Mouse (Mus musculus): ENCODE results near the gene Zbtb8b. TPM values are rescaled to one million over a fixed set of nuclear protein-coding genes. Genes with fewer than 3 reads are reported as not detected.

The Zbtb8b gene
- polyA plus RNA-seq, 1 experiment: 0.36 TPM

GRCm38 (mm10) chr4:129396960-129397359 lies 43.7 kb downstream of the Zbtb8b start:
- Histone ChIP-seq H3K4me1 (replicated peaks; ENCODE audit: control insufficient read depth, insufficient read depth, low read length) (peaks cover 5% of the 10 kb centered on the region; the same call in 1 of the 2 replicates), H3K36me3 (ENCODE audit: control insufficient read depth, insufficient read depth, low read length) (no peaks in the 10 kb centered on the region), H3K4me3 (ENCODE audit: control insufficient read depth, insufficient read depth, low read length) (no peak overlapping the region), H3K27ac (ENCODE audit: control insufficient read depth, insufficient read depth, low read length) (no peak overlapping the region), H3K27me3 (ENCODE audit: control insufficient read depth, insufficient read depth, low read length) (no peaks in the 10 kb centered on the region)
- WGBS: 93% methylated on average over 3 of the region's 3 CpGs
- TF ChIP-seq POLR2A (IDR thresholded peaks at IDR 0.05; ENCODE audit: control insufficient read depth, extremely low read depth, insufficient read depth, low read length, poor library complexity): no peak
- no peak for TF ChIP-seq CTCF (IDR thresholded peaks at IDR 0.05; ENCODE audit: borderline replicate concordance, control insufficient read depth, extremely low read depth, insufficient read depth, low read length, poor library complexity)
- no peak for DNase-seq

GRCm38 (mm10) chr4:129394089-129394870 lies 46.4 kb downstream of the Zbtb8b start:
- TF ChIP-seq CTCF (IDR thresholded peaks at IDR 0.05; ENCODE audit: borderline replicate concordance, control insufficient read depth, extremely low read depth, insufficient read depth, low read length, poor library complexity) (no peak), POLR2A (IDR thresholded peaks at IDR 0.05; ENCODE audit: control insufficient read depth, extremely low read depth, insufficient read depth, low read length, poor library complexity) (no peak)
- WGBS: 61% methylated on average over 12 of the region's 12 CpGs
- no peak for DNase-seq
- Histone ChIP-seq H3K27me3 (ENCODE audit: control insufficient read depth, insufficient read depth, low read length) (no peaks in the 10 kb centered on the region), H3K36me3 (ENCODE audit: control insufficient read depth, insufficient read depth, low read length) (no peaks in the 10 kb centered on the region), H3K4me3 (ENCODE audit: control insufficient read depth, insufficient read depth, low read length) (no peak overlapping the region), H3K27ac (ENCODE audit: control insufficient read depth, insufficient read depth, low read length) (no peak overlapping the region), H3K4me1 (replicated peaks; ENCODE audit: control insufficient read depth, insufficient read depth, low read length) (peaks cover 5% of the 10 kb centered on the region; the same call in 1 of the 2 replicates)

- Histone ChIP-seq H3K27me3 (ENCODE audit: control insufficient read depth, insufficient read depth, low read length) (no peaks in the 10 kb centered on the region), H3K27ac (ENCODE audit: control insufficient read depth, insufficient read depth, low read length) (no peak overlapping the region), H3K4me3 (ENCODE audit: control insufficient read depth, insufficient read depth, low read length) (no peak overlapping the region), H3K4me1 (replicated peaks; ENCODE audit: control insufficient read depth, insufficient read depth, low read length) (peaks cover 5% of the 10 kb centered on the region; the same call in 1 of the 2 replicates), H3K36me3 (ENCODE audit: control insufficient read depth, insufficient read depth, low read length) (no peaks in the 10 kb centered on the region)
- TF ChIP-seq POLR2A (IDR thresholded peaks at IDR 0.05; ENCODE audit: control insufficient read depth, extremely low read depth, insufficient read depth, low read length, poor library complexity): no peak
- no peak for TF ChIP-seq CTCF (IDR thresholded peaks at IDR 0.05; ENCODE audit: borderline replicate concordance, control insufficient read depth, extremely low read depth, insufficient read depth, low read length, poor library complexity)
- no peak for DNase-seq
- 89% methylated on average over 7 of the region's 7 CpGs for WGBS
These were observed 49.6 kb downstream of the Zbtb8b start for GRCm38 (mm10) chr4:129390936-129391557.

GRCm38 (mm10) chr4:129390216-129390743 lies 50.4 kb downstream of the Zbtb8b start:
- 87% methylated on average over 14 of the region's 14 CpGs for WGBS
- Histone ChIP-seq H3K27ac (ENCODE audit: control insufficient read depth, insufficient read depth, low read length) (no peak overlapping the region), H3K27me3 (ENCODE audit: control insufficient read depth, insufficient read depth, low read length) (no peaks in the 10 kb centered on the region), H3K36me3 (ENCODE audit: control insufficient read depth, insufficient read depth, low read length) (no peaks in the 10 kb centered on the region), H3K4me3 (ENCODE audit: control insufficient read depth, insufficient read depth, low read length) (no peak overlapping the region), H3K4me1 (replicated peaks; ENCODE audit: control insufficient read depth, insufficient read depth, low read length) (no peaks in the 10 kb centered on the region)
- no peak for DNase-seq
- TF ChIP-seq POLR2A (IDR thresholded peaks at IDR 0.05; ENCODE audit: control insufficient read depth, extremely low read depth, insufficient read depth, low read length, poor library complexity): no peak
- no peak for TF ChIP-seq CTCF (IDR thresholded peaks at IDR 0.05; ENCODE audit: borderline replicate concordance, control insufficient read depth, extremely low read depth, insufficient read depth, low read length, poor library complexity)

GRCm38 (mm10) chr4:129388404-129388803 lies 52.2 kb downstream of the Zbtb8b start:
- Histone ChIP-seq H3K27me3 (ENCODE audit: control insufficient read depth, insufficient read depth, low read length) (no peaks in the 10 kb centered on the region), H3K4me3 (ENCODE audit: control insufficient read depth, insufficient read depth, low read length) (no peak overlapping the region), H3K4me1 (replicated peaks; ENCODE audit: control insufficient read depth, insufficient read depth, low read length) (no peaks in the 10 kb centered on the region), H3K36me3 (ENCODE audit: control insufficient read depth, insufficient read depth, low read length) (no peaks in the 10 kb centered on the region), H3K27ac (ENCODE audit: control insufficient read depth, insufficient read depth, low read length) (no peak overlapping the region)
- no peak for TF ChIP-seq CTCF (IDR thresholded peaks at IDR 0.05; ENCODE audit: borderline replicate concordance, control insufficient read depth, extremely low read depth, insufficient read depth, low read length, poor library complexity)
- TF ChIP-seq POLR2A (IDR thresholded peaks at IDR 0.05; ENCODE audit: control insufficient read depth, extremely low read depth, insufficient read depth, low read length, poor library complexity): no peak
- DNase-seq: no peak
- WGBS: 98% methylated on average over 5 of the region's 5 CpGs

- Histone ChIP-seq H3K4me3 (ENCODE audit: control insufficient read depth, insufficient read depth, low read length) (no peak overlapping the region), H3K27me3 (ENCODE audit: control insufficient read depth, insufficient read depth, low read length) (no peaks in the 10 kb centered on the region), H3K4me1 (replicated peaks; ENCODE audit: control insufficient read depth, insufficient read depth, low read length) (no peaks in the 10 kb centered on the region), H3K27ac (ENCODE audit: control insufficient read depth, insufficient read depth, low read length) (no peak overlapping the region), H3K36me3 (ENCODE audit: control insufficient read depth, insufficient read depth, low read length) (no peaks in the 10 kb centered on the region)
- TF ChIP-seq POLR2A (IDR thresholded peaks at IDR 0.05; ENCODE audit: control insufficient read depth, extremely low read depth, insufficient read depth, low read length, poor library complexity) (no peak), CTCF (IDR thresholded peaks at IDR 0.05; ENCODE audit: borderline replicate concordance, control insufficient read depth, extremely low read depth, insufficient read depth, low read length, poor library complexity) (no peak)
- DNase-seq: no peak
- WGBS: 76% methylated on average over 2 of the region's 2 CpGs
These were observed 53.7 kb downstream of the Zbtb8b start for GRCm38 (mm10) chr4:129386989-129387388.
